Mouse (Mus musculus) brain, adult 2 months (tissue): ENCODE results near the gene Zfp148.
"Not testable (repeated sequence)": the region's sequence is repeated elsewhere in the genome, so short reads cannot be mapped to it uniquely, and the experiment has no call there.

Source experiments
- DNase-seq: peaks from one replicate; pipeline ENCODE4 v3.0.0; 2011; ENCODE audit warnings: low read depth, low spot score

Zfp148 gene

DNA sequence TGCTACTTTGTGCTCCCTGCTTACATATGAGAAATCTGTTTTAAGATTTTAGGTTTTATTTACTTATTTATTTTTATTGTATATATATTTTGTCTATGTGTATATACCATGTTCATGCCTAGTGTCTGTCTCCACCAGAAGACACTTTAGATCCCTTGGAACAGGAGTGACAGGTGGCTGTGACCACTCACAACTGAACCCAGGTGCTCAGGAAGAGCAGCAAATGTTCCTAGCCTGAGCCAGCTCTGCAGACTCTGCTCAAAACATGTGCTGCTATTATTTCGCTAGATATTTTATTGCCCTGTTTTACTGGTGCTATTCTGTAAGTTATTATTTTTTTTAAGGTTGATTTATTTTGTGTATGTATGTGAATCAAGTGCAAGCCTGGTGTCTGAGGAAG lies 78.5 kb downstream of the Zfp148 start:
- peak; percentile 54 for DNase-seq

GRCm38 (mm10) chr16:33461416-33461815 lies 80.8 kb downstream of the Zfp148 start:
- no peak for DNase-seq

GRCm38 (mm10) chr16:33464509-33465241 lies 84.0 kb downstream of the Zfp148 start:
- peak; percentile 81 for DNase-seq

- no peak for DNase-seq
Measured at GRCm38 (mm10) chr16:33465242-33465614, 84.6 kb downstream of the Zfp148 start.

DNA sequence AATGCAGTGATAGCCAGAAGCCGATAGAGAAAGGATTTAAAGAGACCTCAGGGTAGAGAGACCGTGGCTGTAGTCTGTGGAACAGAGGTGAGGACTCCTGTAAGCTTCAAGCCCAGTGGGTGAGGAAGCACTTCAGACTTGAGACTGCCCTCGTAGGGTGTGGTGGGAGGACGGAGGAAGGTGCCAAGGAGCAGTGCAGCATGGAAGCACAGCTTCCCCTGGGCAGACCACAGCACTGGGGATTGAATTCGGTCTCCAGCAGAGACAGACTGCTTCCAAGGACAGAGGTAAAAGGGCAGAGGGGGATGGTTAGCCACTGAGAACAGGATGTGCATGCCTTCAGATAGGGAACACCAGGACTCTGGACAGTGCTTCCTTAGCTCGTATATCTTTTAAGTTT lies 86.8 kb downstream of the Zfp148 start:
- peak; percentile 14 for DNase-seq

DNA sequence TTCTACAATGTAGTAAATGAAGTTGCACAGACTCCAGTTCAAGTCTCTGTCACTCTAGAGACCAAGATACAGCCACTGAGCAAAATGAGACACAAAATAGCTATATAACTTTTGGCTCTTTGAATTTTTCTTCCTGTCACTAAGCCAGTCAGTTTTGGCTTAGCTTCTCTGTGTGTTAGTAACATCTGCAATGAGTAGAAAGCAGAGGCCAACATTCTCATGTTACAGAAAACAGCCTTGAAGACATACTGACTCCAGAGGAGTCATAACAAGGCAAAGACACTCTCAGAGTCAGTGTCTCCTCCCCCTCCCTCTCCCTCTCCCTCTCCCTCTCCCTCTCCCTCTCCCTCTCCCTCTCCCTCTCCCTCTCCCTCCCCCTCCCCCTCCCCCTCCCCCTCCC lies 89.3 kb downstream of the Zfp148 start:
- no peak for DNase-seq

- DNase-seq: no peak
Measured at GRCm38 (mm10) chr16:33474381-33474780, 93.7 kb downstream of the Zfp148 start.

DNA sequence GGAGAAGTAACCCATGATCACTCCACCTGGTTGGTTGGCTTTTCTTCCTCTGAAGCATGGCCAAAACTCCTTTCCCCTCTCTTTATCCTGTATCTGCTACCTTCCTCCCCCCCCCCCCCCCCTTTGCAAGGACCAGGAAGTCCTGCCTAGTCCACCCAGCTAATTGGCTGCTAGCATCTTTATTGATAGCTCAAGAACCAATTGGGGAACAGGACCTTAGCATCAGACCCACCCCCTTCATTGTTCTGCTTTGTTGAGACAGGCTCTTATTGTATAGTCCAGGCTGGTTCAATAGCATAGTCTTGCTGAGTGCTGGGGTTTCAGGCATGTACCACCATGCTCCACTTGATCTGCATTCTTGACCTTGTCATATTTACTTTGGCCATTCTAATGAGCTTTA lies 99.3 kb downstream of the Zfp148 start:
- DNase-seq: no peak

- DNase-seq: peak; percentile 24
Measured at GRCm38 (mm10) chr16:33481148-33481547, 100.5 kb downstream of the Zfp148 start.

GRCm38 (mm10) chr16:33482309-33482708 lies 101.7 kb downstream of the Zfp148 start:
- DNase-seq: no peak

- no peak for DNase-seq
Measured at GRCm38 (mm10) chr16:33487709-33488108, 107.1 kb downstream of the Zfp148 start.

DNA sequence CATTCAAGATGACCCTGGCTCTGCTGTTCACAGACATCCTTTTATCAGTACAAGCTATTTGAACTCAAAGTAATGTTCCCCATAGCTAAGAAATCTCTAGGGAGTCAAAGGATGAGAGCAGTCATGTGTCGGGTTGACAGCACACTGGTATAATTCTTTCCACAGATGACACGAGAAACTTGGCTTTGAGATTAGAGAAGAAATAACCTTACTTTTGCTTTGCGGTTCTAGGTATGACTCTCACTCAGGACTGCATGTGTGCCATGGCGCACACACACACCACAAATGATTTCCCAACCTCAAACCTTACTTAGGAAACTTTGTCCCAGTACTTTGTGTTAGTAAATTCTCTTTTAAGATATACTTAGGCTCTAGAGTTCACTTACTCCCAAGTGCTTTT lies 113.7 kb downstream of the Zfp148 start:
- no peak for DNase-seq

DNA sequence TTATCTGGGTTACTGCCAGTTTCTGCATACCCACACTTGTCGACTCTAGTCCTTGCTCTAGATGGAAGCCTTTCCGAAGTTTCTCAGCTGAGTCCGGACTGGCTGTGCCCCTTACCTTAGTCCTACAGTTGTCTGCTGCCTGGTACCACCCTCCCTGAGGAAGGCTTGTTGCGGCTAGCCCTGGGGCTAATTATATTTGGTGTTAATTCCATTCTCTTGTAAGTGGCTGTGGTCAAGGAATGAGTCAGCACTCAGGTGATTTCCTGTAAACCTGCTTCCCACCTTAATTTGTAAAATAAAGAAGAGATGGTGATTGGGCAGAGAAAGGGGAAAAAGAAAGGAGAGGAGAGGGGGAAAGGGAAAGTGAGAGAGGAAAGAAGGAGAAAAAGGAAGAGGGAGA lies 127.4 kb downstream of the Zfp148 start:
- no peak for DNase-seq

- not testable (repeated sequence) for DNase-seq
Measured at GRCm38 (mm10) chr16:33509231-33509630, 128.6 kb downstream of the Zfp148 start.

- DNase-seq: not testable (repeated sequence)
Measured at GRCm38 (mm10) chr16:33510856-33511255, 130.2 kb downstream of the Zfp148 start.

- DNase-seq: no peak
Measured at GRCm38 (mm10) chr16:33512555-33512954, 131.9 kb downstream of the Zfp148 start.

DNA sequence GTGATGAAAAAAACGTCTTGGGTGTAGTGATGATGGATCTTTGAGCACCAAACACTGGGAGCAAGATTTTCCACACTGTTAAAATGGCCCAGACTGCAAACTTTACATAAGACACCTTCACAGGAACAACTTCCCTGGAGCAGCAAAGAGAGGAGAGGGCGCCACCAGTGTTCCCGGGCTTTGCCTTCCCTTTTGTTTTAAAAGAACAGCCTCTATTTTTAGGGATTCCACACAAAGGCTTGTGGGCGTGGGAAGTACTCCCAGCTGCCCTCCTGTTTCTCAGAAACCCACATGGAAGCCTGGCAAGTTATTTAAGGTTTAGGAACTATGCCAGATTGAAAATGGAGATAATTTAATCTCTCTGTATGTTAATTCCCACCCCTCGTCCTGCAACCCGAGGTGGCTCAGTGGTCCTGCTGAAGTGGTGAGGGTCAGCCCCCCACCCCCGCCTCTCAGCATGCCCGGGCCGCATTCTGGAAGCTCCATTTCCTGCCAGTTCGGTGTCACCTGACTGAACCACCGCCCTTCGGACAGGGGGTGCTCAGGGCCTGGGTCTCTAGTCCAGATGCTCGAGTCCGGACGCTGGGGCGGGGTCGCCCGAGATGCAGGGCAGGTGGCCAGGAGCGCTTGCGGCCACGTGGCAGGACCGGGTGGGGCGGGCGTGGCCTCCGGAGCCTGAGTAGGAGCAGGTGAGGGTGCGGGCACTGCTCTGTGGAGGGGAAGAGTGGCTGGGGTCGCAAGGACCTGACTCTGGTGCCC lies 136.3 kb downstream of the Zfp148 start, which contains the start of gene Slc12a8:
Slc12a8 (plus strand) TSS at position 522 of the 759 bp plus-strand sequence.
- peak; percentile 89 for DNase-seq

DNA sequence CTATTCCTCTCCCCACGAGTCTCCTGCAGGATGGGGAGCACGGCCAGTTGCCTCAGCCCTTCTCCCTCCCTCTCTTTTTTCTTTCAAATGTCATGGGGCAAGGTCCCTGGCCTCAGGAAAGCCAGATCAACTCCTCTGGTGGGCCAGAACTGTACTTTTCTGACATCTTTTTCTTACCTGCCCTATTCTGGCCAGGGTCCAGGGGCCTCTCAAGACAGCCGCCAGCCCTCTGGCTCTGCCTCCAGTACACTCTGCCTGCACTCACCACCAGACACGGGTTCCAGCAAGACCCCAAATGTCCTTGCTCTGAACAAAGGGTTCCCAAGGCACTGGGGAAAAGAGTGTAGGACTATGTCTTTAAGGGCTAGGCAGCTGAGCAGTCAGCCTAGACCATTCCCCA lies 137.0 kb downstream of the Zfp148 start:
- no peak for DNase-seq

DNA sequence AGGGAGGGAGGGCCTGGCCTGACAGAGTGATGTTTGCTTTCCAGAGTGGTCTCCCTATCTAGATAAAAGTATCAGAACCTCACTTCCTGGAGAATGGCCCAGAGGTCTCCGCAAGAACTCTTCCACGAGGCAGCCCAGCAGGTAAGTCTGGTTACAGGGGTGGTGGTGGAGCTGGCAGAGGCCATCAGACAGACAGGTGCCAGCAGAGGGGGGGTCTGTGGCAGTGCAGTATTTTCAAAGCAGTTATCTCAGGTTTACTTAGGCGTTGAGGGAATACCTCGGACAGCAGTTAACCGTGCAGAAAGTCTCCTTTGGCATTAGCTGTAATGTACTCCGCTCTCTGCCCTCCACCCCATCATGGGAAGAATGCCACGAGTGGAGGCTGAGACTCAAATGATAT lies 137.6 kb downstream of the Zfp148 start:
- no peak for DNase-seq

- peak; percentile 70 for DNase-seq
Measured at GRCm38 (mm10) chr16:33519916-33520568, 139.4 kb downstream of the Zfp148 start.

DNA sequence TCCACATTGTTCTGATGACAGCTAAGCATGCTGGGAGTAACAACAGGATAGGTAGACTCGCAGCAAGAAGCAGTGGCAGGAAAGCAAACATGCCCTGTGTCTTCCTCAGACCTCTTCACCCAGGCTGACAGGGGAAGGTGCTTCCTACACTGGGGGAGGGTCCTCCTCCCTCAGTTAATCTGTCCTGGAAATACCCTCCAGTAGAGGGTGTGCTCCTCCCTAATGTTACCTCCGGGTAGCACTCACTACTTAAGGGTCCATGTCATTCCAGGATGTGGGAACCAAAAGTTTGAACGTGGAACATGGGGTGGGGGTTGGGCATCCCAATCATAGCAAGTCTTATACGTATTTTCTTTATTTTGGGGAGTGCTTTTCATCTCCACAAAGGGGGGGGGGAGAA lies 141.9 kb downstream of the Zfp148 start:
- DNase-seq: no peak

GRCm38 (mm10) chr16:33523571-33523970 lies 142.9 kb downstream of the Zfp148 start:
- no peak for DNase-seq
